Mouse (Mus musculus) natural killer cell, adult 2 months (primary cell): ENCODE results near the gene Rbm45.

Experiments used
- DNase-seq, 2 experiments: peaks; one replicate each; pipeline ENCODE4 v3.0.0; 2022; ENCODE audit warnings: low spot score in 2 of 2

Rbm45 gene

DNA sequence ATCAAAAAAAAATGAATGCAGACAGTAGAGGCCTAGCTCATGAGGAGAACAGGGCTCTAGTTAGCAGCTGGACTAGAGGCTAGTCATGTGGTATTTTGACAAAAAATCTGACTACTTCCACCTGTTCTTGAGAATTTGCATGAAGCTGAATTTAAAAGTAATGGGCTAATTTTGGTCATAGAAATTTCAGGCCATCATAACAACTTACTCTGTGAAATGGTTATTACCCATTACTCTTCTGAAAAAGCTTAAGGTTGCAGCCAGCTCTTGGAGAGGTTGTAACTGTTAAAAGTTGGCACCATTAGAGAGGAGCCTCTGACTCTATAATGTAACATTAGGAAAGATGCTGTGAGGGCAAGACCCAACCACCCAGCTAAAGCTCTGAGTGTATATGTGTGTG lies 16.7 kb downstream of the Rbm45 start:
- DNase-seq, result no peak

GRCm38 (mm10) chr2:76400178-76400577 lies 30.4 kb downstream of the Rbm45 start:
- DNase-seq, result no peak

GRCm38 (mm10) chr2:76405596-76406150 lies 35.9 kb downstream of the Rbm45 start:
- no peak for DNase-seq

DNA sequence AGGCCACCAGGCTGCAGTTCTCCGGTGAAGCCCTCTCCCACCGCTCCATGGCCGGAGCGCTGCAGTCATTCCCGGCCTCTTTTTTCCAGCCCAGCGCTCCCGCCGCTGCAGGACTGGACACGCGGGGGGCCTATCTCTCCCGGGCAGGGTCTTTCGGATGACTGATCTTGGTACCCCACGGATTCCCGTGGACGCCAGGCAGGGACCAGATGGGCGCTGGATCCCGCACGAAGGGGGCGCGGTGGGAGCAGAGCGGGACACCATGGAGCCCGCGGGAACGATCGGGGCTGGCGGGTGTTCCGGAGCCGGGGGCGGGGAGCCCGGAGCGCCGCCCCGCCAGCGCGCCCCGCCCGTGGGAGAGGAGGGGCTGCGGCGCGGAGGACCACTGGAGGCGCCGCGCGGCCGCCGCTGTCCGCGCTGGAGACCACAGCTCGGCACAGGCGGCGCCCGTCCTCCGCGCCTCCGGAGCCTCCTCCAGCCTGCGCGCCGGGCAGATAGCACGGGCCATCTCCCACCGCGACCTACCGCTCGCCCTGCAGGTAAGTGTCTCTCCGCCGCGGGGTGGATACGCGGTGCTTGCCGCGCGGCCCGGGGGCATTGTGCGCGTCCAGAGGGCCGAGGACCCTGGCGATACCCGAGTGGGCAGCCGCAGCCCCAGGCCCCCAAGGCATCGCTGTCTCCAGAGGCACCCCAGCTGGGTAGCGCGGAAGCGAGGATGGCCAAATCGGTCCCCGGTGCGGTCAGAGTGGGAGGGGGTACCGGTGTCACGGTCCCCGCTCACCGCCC lies 36.6 kb downstream of the Rbm45 start, which contains the start of gene Osbpl6:
TSS of gene Osbpl6 (plus strand) at position 358 of the 786 bp plus-strand sequence.
- DNase-seq, result no peak

DNA sequence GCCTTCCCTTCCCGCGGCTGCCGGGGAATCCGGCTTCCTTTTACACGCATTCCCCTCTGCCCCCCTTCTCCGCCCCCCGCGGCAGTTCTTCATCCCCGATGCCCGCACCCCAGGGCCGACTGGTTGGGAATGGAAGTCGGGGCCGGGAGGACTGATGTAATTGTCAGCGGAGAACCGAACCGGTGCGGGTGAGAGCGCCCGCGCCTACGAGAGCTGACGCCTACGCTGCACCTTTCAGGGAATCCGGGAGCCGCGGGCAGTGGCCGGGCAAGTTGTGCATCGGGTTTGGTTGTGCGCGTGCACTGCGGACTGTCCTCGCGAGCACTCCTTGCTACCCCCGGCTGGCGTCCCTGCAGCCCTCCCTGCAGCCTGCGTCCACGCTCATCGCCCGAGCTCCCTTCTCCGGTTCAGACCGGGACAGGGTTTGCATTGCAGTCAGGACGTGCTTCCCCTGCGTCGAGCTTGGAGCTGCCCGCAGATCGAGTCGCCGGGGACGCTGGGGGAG lies 37.2 kb downstream of the Rbm45 start:
- no peak for DNase-seq

DNA sequence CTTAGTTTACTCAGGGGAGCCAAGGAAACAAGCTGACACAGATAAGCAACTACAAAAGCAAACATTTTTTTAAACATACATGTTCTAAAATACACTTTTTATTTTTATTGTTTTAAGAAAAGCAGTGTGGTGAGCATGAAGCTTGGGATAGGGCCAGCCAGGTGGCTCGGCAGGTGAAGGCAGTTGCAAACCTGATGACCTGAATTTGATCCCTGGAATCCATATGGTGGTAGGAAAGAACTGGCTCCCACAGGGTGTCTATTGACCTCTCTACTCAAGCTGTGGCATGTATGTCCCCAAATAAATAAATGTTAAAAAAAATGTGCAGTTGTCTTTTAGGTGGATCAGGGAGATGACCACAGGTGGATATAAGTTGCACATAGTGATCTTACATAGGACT lies 39.7 kb downstream of the Rbm45 start:
- no peak for DNase-seq

- no peak for DNase-seq
Observed at GRCm38 (mm10) chr2:76409986-76410385, 40.2 kb downstream of the Rbm45 start.

- no peak for DNase-seq
Observed at GRCm38 (mm10) chr2:76412924-76413323, 43.1 kb downstream of the Rbm45 start.

DNA sequence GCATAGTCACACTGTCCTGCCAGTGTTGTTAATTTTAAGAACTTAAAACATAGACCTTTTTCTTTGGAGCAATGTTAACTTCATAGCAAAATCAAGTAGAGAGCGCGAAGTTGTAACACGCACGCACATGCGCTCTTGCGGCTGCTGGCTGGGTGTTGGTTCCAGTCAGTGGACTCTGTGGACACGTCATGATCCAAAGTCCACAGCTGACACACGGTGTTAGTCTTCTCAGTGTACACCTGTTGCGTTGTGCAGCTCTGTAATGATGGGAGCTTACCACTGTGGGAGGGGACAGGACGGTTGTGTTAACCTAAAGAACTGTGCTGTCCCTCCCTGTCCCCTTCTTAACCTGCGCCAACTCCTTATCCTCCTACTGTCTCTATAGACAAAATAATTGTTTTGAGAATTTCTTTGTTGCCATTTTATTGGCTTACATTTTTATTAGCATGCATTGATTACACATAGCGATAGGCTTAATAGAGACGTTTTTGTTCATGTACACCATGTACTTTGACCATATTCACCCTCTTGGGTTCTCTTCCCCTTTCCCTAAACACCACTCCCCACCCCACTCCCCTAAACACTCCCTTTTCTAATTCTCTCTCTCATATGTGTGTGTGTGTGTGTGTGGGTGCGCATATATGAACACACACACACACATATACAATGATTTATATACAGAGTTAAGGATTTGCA lies 47.8 kb downstream of the Rbm45 start:
- no peak for DNase-seq

- no peak for DNase-seq
Observed at GRCm38 (mm10) chr2:76418142-76418518, 48.3 kb downstream of the Rbm45 start.

GRCm38 (mm10) chr2:76421411-76421924 lies 51.7 kb downstream of the Rbm45 start:
- no peak for DNase-seq

DNA sequence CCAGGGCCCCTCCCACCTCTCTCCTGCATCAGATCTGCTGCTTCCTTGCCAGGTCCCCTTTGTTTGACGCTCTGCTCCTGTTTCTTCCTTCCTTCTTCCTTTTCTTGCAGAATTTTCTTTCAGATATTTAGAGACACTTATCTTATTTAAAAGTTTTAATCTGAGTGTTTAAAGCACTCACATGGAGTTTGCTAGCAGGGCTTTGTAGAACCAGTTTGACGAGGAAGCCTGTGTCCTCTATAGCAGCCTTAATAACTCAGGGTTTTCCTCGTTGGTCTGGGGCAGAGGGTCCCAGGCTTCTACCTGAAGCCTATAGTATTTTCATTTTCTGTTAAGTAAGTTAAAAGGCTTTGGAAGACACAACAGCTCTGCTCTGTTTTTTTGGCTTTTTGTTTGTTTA lies 57.0 kb downstream of the Rbm45 start:
- DNase-seq, result no peak

DNA sequence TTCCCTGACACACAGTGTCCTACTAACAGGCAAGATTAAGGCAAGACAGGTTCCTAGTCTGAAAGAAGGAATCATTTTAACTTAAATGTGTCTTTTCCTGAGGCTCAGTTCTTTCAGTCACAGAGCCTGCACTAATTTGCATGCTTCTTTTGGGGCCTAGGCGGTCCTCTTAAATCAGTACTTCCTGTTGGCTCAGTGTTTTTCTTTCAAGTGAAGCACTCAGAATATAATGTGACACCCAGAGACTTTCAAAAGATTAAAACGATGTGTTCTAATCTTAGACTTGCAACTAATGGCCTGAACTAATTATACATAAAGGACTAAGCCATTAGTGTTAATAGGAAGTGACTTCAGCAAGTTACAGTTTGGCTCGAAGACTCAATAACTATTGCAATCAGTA lies 59.5 kb downstream of the Rbm45 start:
- DNase-seq, result no peak

DNA sequence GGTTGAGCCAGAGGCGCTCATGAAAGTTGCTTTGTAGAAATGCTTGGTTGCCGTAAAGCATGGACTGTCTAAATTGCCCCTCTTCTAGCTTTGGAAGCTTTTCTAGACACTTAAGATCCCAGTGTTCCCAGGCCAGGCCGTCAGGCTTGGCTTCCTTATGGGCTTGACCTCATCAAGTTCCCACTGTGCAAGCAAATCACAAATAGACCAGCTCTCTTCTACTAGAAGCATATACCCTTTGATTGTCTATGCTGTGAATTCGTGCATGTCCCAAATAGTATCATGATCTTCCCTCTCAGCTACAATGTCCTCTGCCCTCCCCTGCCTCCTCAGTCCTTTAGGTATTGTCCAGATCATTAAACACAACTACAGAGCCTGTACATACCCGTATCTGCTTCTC lies 60.1 kb downstream of the Rbm45 start:
- no peak for DNase-seq

DNA sequence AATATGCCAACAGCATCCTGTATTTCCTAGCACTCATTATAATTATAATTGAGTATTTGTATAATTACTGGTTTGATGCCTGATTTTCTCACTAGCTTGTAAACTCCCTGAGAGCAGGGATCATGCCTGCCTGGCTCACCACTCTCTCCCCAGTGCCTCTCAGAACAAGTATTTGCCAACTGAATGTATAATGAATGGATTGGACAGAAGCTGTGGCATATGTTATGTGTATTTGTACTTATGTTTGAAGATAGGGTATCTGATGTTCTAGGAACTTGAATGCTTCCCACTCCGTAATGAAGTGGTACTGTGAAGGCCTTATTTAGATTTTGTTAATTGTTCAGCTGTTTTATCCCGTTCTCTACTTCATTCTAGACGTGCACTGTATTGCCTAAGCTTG lies 60.8 kb downstream of the Rbm45 start:
- DNase-seq, result no peak
